Mouse (Mus musculus): ENCODE measurements around the gene Ofd1. TPM values are rescaled to one million over a fixed set of nuclear protein-coding genes. Genes with fewer than 3 reads are reported as not detected.

Ofd1 gene
- total RNA-seq (2023) = 13.6 TPM

GRCm38 (mm10) chrX:166440616-166441063 is at the start of gene Ofd1:
Gene Ofd1 (minus strand): TSS chrX:166440704.

GRCm38 (mm10) chrX:166479365-166479983 is 39.0 kb upstream of the Ofd1 start, which contains the start of gene Rab9:
Gene Rab9 (minus strand): TSS chrX:166479867.

GRCm38 (mm10) chrX:166440036-166440615 is 378 bp downstream of the Ofd1 start, which contains the start of gene Trappc2:
Gene Trappc2 (plus strand): TSS chrX:166440574.

Other genes with a start within 250 kb of the Ofd1 start
- gene Gpm6b, start 201.8 kb downstream of the Ofd1 start, total RNA-seq (2023) = 0.80 TPM
- gene Trappc2, start 130 bp downstream of the Ofd1 start, total RNA-seq (2023) = 6.7 TPM
- gene Rab9, start 39.2 kb upstream of the Ofd1 start, total RNA-seq (2023) = 19.1 TPM
- 5.0 TPM for gene Tceanc, start 77.9 kb upstream of the Ofd1 start, total RNA-seq (2023)
- 0.68 TPM for gene Egfl6, start 145.0 kb upstream of the Ofd1 start, total RNA-seq (2023)

Data from CD4-positive naive resting alpha-beta T cell, adult 57 days (primary cell).